Mouse (Mus musculus): ENCODE data around the gene Vmn2r112. TPM values are rescaled to one million over a fixed set of nuclear protein-coding genes. Genes with fewer than 3 reads are reported as not detected.

Gene Vmn2r112
- 0.04 TPM for polyA plus RNA-seq (2017; shearing (Covaris generic))

DNA sequence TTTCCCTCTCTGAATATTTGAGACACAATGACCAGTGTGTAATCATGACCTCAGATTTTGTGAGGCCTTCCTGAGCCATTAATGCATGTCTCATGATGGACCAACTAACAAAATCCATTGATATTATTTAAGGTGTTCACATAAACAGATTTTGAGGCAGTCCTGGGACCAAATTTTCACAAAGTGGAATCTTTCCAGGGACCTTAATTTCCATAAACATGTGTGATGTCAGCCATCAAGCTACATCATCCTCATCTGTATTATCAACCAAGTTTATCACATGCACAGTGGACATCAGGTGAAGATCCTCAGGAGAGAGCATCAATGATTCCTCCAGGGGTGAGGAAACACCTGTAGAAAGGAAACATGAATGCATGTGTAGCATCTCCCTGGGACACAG, at the start of gene Vmn2r112:
TSS of gene Vmn2r112 (plus strand) at position 301 of the 400 bp plus-strand sequence.

GRCm38 (mm10) chr17:22573382-22573781, 27.4 kb upstream of the Vmn2r112 start, which contains the start of gene Vmn2r111:
Gene Vmn2r111, minus strand, starts transcription at chr17:22573482.

Other genes with a start within 250 kb of the Vmn2r112 start
- gene Zfp944, start 239.6 kb upstream of the Vmn2r112 start, polyA plus RNA-seq (2017; shearing (Covaris generic)) = 7.4 TPM
- 11.8 TPM for gene Zfp758, start 239.5 kb upstream of the Vmn2r112 start, polyA plus RNA-seq (2017; shearing (Covaris generic))
- 3.3 TPM for gene Zfp946, start 176.7 kb upstream of the Vmn2r112 start, polyA plus RNA-seq (2017; shearing (Covaris generic))
- gene Vmn2r111, start 27.5 kb upstream of the Vmn2r112 start, polyA plus RNA-seq (2017; shearing (Covaris generic)) = not detected